Mouse (Mus musculus) T-helper 17 cell (primary cell): ENCODE measurements around the gene Cep19.

ENCODE experiments used
- in situ Hi-C, 2 experiments: fragments of 300-600 bp; cut with MboI, MseI; formaldehyde crosslinking; loops; 1 replicate in 1 of 2; 2 replicates in 1 of 2; pipeline ENCODE4 v1.15.1; 2025; ENCODE audit warnings: high pct_unique_total_duplicates in 2 of 2

The Cep19 gene

DNA sequence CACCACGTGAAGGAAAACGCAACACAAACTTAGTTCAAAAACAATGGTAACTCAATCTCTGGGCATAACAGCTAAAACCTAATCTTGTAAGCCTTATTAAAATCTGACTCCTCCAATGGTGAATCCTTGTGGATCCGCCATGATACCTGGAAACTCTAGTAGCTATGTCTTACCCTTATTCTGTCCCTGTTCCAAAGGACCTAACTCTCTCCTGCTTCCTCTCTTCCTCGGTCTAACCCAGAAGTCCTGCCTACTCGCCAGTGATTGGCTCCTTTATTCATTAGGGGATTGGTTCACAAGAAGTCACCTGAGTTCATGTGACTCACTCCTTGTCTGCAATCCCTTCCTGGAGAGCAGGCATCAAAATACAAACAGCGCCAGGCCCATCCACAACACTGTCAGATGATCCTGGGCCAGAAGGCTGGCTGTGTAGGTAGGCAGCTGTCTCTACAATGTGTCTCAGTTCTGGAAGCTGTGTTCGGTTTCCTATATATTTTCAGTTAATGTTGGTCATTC lies 36.3 kb downstream of the Cep19 start:
- in situ Hi-C loops, result no loop called here

DNA sequence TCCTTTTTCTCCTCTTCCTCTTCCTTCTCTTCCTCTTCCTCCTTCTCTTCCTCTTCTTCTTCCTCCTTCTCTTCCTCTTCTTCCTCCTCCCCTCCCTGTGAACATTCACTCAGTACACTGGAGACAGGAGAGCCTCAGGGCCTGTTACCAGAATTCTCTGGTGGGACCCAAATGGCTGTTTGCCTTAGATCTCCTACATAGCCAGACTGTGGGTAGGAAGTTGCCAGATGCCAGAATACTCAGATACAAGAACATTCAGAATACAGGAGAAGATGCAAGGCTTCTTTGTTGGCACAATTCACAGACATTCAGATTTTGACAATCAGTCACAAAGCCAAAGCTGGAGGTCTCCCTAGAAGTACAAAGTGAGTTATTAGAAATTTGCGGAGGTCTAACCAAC lies 39.4 kb downstream of the Cep19 start:
- in situ Hi-C loops, result no loop called here

DNA sequence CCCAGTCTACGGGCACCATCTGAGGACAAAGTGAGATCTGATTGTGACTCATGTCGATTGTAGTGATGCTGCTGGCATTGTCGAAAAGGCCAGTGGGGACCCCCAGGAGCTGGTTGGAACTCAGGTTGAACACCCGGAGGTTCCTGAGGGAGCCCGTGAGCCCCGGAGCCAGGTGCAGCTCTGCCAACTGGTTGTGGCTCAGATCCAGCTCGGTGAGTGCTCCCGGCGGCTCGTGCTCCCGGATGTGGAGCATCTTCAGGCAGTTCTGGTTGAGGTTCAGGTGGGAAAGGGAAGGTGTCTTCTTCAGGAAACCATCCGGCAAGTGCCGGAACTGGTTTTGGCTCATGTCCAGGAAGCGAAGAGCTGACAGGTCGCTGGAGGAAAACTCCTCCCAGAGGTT lies 44.2 kb downstream of the Cep19 start:
- in situ Hi-C loops, result no loop called here

DNA sequence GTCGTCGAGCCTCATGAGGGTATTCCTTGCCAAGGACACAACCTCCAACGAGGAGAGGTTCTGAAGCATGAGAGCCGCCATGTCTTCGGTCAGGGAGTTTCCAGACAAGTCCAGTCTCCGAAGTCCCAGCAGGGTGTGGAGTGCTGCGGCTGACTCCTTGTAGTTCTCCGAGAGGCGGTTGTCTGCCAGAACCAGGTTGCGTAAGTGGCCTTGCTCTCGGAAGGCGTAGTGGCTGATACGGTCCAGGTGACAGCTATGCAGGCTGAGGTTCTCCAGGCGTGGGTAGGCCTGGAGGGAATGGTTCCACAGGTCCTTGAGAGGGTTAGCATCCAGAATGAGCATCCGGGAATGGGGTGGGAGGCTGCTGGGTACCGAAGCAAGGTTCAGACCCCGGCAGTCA lies 45.0 kb downstream of the Cep19 start:
- in situ Hi-C loops, result no loop called here

DNA sequence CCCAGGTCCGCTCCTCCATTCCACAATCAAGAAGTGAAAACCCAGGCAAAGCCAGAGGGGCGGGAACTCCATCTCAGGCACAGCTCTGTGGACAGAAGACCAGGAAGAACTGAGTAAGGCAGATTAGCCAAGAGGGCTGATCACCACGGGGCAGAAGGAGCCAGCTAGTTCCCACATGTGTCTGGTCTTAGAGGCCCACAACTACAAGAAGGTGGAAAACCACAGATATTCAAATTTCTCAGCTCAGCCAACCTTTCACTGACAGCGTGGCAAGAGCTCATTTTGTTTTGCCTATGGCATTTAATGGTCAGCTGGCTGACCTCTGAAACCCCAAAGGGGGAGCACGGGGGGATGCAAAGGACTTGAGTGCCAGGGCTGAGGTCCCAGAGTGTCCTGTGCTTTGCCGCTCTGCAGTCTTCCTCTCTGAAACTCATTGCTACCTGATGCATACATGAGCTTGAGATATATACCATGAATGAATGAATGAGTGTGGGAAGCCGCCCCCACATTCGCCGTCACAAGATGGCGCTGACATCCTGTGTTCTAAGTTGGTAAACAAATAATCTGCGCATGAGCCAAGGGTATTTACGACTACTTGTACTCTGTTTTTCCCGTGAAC lies 48.1 kb downstream of the Cep19 start:
- in situ Hi-C loops, result no loop called here

DNA sequence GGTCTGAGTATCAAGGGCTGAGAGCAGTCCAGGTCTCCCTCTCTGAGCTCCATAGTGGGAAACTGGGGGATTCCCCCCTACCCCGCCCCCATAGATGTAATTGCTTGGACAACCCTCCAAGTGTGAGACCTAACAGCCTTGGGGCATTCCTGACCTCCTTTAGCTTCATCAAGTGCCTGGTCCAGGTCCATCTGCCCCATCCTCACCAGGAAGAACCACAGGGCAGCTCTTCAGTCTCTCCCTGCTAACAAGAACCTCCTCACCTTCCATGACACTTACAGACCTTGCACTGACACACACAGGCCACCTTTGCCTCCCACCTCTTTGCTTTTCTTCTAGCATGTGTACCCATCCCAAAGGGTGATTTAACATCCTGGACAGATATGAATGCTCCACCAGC lies 54.4 kb downstream of the Cep19 start:
- in situ Hi-C loops, result no loop called here

DNA sequence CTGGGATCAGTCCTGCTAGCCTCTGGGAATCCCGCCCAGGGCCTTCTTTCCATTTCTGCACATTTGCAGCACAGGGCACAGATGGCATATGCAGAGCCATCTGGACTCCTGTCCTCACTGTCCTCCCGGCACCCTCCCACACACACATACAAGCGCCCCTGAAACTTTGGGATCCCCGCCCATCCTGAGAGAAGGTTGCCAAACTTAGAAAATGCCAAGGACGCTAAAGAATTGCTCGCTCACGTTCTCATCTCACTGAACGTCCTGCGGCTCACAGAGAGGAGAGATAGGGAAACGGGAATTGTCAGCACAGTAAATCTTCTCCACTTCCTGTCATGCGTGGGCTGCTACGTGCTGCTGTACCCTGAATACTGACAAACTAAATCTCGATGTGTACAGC lies 54.8 kb downstream of the Cep19 start:
- in situ Hi-C loops, result no loop called here

DNA sequence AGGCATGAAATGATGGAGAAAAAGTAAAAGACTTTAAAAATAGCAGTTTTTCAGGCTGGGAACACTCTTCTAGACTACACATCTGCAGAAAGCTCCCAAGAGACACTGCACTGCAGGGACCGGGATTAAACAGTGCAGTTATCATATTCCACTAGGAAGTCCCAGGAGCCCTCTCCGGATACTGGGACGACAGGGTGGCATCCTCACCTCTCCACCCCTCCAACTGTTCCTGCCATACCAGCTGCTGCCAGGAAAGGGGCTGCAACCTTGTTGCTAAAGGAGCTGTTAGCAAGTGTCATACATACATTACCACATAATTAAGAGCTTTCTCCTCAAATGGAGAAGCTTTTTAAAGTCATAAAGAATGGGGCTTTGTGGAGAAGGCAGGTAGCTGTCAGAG lies 57.1 kb downstream of the Cep19 start:
- in situ Hi-C loops, result loop anchor here in 1 of 2 experiments (5.0 kb wide), 1 partner anchor 86 kb away; no protein-coding TSS in a partner anchor

DNA sequence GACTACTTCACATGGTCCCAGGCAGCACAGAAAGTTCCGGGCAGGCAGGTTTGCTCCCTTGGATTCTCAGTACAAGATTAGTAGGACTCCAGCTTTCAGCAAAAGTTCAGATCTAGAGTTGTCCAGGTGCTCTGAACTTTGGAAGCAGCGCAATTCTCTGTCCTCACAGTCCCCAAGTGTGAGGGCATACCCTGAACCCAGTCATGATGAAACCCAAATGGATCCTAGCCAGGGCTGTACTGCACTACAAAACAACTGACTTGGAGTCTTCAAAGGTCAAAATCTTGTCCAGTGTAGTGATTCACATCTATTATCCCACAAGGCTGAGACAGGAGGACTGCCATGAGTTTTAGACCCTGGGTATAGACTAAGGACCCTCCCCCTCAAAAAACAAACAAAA lies 57.8 kb downstream of the Cep19 start:
- in situ Hi-C loops, result loop anchor here in 1 of 2 experiments (5.0 kb wide), 1 partner anchor 85 kb away; no protein-coding TSS in a partner anchor
